Mouse (Mus musculus): Measurements from ENCODE around the gene Itga4. TPM values are rescaled to one million over a fixed set of nuclear protein-coding genes. Genes with fewer than 3 reads are reported as not detected.

The Itga4 gene
- total RNA-seq (2021) = 10 to 100 TPM; 13.1 to 13.5 TPM
- long read RNA-seq, experiment 1, partial matches to known transcripts = 0 of 5 reads
- long read RNA-seq, experiment 1, other reads (novel, unspliced or antisense) = 5 of 5 reads
- long read RNA-seq, experiment 2, partial matches to known transcripts = 1 of 1 reads
- long read RNA-seq, experiment 2, other reads (novel, unspliced or antisense) = 0 of 1 reads

DNA sequence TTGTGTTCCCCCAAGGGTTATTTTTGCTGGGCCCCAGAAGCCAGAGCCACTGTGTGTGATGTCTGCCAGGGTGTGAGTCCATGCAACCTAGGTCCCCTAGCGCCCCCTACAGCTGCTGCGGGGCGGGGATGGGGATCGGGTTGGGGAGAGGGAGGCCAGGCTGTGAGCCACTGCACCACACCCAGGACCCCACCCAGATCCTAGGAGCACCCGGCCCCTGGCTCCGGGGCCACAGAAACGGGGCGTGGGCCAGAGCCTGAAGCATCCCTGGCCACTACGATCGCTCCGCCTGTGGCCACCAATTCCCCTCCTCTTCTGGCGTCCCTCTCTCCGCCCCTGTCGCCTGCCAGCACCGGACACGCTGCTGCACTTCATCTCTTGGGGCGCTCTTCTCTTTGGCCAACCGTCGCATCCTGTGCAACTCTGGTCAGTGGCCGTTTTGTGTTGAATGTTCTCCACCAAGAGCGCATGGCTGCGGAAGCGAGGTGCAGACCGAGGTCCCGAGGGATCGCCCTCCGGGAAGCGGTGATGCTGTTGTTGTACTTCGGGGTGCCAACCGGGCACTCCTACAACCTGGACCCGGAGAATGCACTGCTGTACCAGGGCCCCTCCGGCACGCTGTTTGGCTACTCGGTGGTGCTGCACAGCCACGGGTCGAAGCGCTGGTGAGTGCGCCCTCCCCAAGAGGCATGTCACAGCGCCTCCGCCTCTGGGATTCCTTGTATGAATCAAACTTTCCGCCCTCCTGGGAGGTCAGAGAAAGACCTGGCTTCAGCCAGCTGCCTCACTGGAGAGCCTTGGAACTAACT, at the start of gene Itga4:
TSS of gene Itga4 (plus strand) at position 235 of the 809 bp plus-strand sequence.
- intact Hi-C loops (cut with DNase I) = loop anchor here (5.0 to 10.0 kb wide), 2 partner anchors 298 to 1211 kb away; no protein-coding TSS in a partner anchor

GRCm38 (mm10) chr2:79206191-79206755, 49.0 kb upstream of the Itga4 start:
- DNase-seq (ENCODE audit: low spot score in 2 of 2) = no peak
- intact Hi-C loops (cut with DNase I) = no loop called here

More for the DNA sequence above, at the start of gene Itga4:
- DNase-seq (ENCODE audit: low spot score in 2 of 2) = peak; percentile 49 to 69

DNA sequence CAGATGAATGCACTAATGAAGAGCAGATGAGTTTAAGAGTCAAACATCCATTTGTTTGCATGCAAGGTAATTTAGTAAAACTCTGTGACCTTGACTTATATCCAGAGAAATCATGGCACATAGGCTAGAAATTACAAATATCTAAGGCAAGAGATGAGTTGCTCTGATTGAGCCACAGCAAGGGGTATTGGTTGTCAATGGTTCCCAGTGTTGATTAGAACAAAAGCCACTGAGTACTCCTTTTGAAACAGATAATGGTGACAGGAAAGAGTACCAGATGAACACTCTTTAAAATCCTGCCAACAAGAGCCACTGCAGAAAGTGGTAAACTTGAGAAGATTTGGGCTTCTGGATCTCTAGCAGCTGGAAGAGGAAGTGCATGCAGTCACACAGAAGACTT, 40.2 kb upstream of the Itga4 start:
- no peak for DNase-seq (ENCODE audit: low spot score in 2 of 2)

DNA sequence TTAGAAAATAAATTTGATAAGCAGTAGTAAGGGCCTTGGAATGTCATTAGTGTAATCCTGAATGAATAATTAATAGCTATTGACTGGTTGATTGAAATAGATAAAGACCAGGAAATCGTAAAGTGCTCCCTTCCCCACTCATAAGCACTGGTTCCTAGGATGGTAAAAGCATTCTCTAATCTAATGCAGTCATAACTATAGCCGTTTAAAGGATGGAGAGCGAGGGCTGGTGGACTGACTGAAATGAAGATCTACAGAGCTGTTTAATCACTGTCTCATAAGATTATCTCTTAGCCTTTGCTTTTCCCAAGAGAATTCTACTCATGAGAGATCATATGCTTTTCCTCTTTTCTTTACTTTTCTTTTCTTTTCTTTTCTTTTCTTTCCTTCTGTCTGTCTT, 39.7 kb upstream of the Itga4 start:
- no peak for DNase-seq (ENCODE audit: low spot score in 2 of 2)
- intact Hi-C loops (cut with DNase I) = no loop called here

More for the DNA sequence above, 40.2 kb upstream of the Itga4 start:
- intact Hi-C loops (cut with DNase I) = no loop called here

DNA sequence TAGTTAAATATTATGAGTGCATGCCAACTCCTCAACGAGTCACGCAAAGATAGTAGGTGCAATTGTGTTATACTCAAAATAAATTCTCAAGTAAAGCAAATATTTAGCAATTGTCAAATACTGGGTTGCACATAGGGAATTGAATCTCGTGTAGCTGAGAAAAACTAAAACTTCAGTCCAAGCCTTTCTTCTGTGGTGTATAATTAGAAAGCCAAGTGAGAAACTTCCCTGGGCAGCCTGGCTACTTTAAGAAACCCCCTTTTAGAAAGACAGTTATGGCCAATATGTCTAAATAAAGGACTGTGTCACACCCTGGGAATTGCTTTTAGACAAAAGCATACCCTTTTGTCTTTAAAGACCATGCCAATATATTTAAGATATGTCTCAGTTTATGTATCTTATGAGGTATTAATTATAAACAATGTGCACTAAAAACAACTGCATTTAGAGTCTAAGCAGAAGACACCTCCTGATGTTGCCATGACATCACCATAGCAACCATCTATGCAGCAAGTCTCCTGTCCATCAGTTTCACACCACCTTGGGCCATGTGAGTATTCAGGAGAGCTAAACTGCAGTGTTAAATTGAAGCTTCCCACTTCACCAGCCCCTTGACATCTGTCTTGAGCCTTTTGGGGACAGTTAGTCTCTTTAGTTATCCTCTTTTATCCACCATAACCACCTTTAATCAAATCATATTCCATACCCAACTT, 30.4 kb upstream of the Itga4 start:
- peak; percentile 8 to 9 for DNase-seq (ENCODE audit: low spot score in 2 of 2)
- intact Hi-C loops (cut with DNase I) = no loop called here

DNA sequence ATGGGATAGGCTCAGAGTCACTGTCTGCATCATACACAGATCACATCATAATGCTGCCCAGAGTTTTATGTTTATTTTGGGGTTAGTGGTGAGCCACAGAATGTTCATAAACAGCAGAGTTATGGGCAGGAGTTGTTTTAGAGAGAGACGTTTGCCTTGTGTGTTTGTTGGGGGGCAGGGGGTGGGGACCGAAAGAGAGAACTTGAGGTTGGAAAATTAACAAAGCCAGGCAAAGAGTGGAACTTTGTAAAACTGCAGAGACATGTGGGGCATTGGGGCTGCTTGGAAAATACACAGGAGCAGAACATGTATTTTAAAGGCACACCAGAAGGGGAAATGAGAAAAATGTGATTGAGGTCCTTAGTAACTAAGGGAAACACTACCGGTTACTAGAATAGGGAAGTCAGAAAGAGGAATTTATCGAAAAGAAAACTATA, 27.4 kb upstream of the Itga4 start:
- intact Hi-C loops (cut with DNase I) = no loop called here
- DNase-seq (ENCODE audit: low spot score in 2 of 2) = no peak

DNA sequence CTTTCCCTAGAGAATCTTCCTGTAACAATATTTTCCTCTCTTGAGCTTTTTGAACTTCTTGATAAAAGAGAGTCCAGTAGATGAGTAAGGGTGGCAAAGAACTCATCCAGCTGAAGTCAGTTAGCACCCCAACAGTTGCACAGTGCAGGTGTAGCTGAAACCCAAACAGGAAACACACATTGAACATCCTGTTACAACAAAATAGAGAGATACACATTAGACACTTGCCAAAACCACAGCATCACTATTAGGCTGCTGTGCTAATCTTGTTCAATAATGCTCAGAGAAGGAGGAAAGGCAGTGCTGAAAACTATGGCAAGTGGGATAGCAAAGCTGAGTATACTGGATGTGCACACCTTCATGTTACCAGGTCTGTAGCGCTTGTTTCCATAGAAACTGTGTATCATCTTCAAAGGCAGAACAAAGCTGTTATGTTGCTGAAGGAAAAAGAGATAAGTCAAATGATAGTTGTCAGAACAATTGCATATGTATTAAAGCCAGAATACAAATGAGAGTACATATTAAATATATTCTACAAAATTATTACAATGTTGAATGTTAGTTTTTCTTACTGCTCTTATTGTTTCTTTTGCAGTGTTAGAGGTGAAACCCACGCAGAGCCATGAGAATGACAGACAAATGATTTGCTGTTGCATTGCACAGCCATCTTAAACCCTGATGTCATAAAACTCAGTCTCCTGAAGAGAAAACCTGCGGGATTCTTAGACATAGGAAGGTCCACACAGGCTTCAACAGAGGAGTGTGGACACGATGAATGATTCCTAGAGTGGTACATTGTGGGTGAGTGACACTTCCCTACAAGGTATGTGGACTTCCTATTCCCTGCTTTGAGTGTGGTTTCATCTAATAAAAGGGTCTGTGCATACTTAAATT, 23.9 kb upstream of the Itga4 start:
- intact Hi-C loops (cut with DNase I) = no loop called here
- no peak for DNase-seq (ENCODE audit: low spot score in 2 of 2)

DNA sequence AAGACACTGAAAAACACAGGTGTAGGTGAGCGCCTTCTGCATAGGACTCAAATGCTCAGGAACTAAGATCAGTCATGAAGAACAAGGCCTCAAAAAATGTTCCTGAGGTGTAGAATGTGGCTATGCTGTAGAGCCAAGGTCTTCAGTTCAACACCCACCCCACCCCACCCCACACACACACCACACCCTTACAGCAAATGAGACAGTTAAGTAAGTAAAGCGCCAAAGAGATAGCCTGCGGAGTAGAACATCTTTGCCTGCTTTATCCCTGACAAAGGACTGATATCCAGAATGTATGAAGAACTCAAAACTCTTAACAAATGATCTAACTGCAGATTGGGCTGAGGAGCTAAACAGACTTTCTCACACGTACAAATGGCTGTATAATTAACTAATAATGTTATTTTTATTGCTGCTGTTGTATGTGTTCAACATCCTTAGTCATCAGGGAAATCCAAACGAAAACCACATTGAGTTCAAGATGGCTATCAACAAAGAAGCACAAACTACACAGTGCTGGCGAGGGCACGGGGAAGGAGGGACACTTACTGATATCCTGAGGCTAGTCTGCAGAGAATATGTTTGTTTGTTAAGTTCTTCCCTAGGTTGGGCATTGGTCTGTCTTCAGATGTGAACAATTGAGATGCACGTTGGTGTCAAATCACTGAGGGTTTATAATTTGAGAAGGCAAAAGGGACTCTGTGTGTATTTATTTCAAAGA, 19.3 kb upstream of the Itga4 start:
- DNase-seq (ENCODE audit: low spot score in 2 of 2) = no peak
- intact Hi-C loops (cut with DNase I) = no loop called here

DNA sequence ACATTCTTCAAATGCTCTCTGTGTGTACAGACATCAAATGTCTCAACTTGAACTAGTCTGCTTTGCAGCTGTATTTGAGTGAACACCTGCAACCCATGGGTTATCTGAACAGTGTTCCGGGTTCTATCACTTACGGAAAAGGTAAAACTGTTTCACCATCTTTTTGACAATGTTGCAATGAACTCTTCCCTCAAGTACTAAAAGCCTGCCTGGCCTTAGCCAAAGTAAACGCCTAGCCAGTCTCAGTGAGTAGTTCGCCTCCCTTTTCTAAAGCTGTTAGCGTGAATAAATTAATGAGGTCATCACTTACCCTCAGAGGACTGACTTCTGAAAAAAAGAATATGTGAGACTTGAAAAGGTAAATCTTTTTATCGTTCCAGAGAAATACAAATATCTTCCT, 18.0 kb upstream of the Itga4 start:
- intact Hi-C loops (cut with DNase I) = no loop called here
- no peak for DNase-seq (ENCODE audit: low spot score in 2 of 2)

DNA sequence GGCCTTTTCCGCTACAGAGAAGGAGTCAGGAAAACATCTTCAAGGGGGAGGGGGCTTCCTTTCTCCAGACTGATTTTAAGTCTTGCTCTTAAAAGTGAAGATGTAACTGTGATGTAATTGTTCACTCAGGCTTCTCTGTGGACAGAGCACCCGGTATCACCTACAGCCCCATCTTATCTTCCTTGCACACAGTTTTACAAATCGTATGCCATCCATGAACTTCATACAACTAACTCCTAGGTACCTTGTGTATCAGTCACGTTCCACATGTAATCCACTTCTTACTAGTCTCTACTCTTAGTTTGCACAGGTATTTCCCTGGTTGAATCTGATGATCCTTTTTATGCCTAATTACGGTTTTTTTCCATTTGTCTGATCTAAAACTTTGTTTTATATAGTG, 10.9 kb upstream of the Itga4 start:
- no peak for DNase-seq (ENCODE audit: low spot score in 2 of 2)
- intact Hi-C loops (cut with DNase I) = no loop called here

DNA sequence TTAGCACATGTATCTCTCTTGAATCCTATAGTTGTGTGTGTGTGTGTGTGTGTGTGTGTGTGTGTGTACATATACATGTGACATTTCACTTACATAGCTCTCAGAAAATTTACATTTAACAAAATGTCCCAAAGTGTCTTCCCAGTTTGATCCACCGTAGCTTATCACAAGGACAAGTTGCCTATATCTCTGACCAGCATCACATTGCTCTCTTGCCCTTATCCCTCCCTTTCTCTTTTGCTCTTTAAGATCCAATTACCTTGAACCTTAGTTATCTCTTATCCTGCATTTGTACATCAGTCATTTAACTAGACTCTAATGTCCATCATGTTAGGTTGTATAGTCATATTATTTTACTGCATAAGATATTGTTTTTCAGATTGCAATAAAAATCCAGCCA, 10.5 kb upstream of the Itga4 start:
- intact Hi-C loops (cut with DNase I) = no loop called here
- no peak for DNase-seq (ENCODE audit: low spot score in 2 of 2)

DNA sequence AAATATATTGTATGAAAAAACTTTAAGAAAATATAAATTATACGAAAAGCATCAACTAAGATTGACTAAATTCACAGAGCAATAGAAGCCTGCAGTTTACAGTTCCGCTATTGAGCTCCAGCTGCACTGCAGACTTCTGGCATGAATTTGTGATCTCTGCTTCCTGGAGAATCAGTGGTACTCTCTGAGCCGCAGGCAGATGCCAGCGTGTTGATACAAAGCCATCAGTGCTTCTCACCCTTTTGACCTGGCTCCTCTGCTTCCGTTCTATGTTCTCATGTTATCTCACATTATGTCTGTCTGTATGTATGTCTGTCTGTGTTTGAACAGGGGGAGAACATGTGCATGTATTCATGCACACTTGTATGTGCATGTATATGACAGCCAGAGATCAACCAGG, 6.9 kb upstream of the Itga4 start:
- DNase-seq (ENCODE audit: low spot score in 2 of 2) = no peak
- intact Hi-C loops (cut with DNase I) = no loop called here

- intact Hi-C loops (cut with DNase I) = loop anchor here (10.0 kb wide), 1 partner anchor 1206 kb away; no protein-coding TSS in a partner anchor
These were observed 4.7 kb upstream of the Itga4 start for GRCm38 (mm10) chr2:79250510-79250909.

GRCm38 (mm10) chr2:79253754-79254197, 1.4 kb upstream of the Itga4 start:
- intact Hi-C loops (cut with DNase I) = loop anchor here (10.0 kb wide), 1 partner anchor 1209 kb away; no protein-coding TSS in a partner anchor

More at GRCm38 (mm10) chr2:79250510-79250909, 4.7 kb upstream of the Itga4 start:
- DNase-seq (ENCODE audit: low spot score in 2 of 2) = no peak

DNA sequence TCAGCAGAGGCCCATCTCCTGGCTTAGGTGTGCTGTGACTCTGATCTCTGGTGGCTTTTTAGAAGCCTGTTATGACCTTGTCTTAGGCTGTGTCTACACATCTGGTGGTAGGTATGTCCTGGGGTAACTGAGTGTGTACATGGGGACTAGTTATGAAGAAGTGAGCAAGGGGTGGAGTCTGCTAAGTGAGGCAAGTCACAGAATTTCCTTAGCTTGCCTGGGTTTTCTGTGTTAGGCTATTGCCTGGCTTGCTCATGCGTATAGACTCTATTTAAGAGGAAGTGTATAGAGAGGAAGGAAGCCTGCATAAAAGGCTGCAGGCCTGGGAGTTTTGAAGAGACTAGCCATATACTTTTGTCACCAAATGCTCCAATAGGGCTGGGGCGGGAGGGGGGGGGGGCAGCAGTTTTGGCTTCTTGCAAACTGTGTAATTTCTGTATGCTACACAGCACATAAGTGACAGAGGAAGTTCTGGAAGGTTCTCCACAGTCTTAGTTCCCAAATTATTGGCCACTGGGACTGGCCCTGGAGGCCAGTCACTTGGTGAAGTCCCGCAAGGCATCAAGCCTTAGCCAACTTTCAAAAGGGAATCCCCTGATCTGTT, 536 bp upstream of the Itga4 start:
- intact Hi-C loops (cut with DNase I) = loop anchor here (5.0 to 10.0 kb wide), 2 partner anchors 297 to 1210 kb away; no protein-coding TSS in a partner anchor
- DNase-seq (ENCODE audit: low spot score in 2 of 2) = no peak

More at GRCm38 (mm10) chr2:79253754-79254197, 1.4 kb upstream of the Itga4 start:
- DNase-seq (ENCODE audit: low spot score in 2 of 2) = no peak

GRCm38 (mm10) chr2:79256001-79256339, 744 bp downstream of the Itga4 start:
- intact Hi-C loops (cut with DNase I) = loop anchor here (5.0 to 10.0 kb wide), 2 partner anchors 299 to 1211 kb away; no protein-coding TSS in a partner anchor
- DNase-seq (ENCODE audit: low spot score in 2 of 2) = no peak

- intact Hi-C loops (cut with DNase I) = loop anchor here (5.0 to 10.0 kb wide), 2 partner anchors 299 to 1212 kb away; no protein-coding TSS in a partner anchor
- DNase-seq (ENCODE audit: low spot score in 2 of 2) = no peak
These were observed 1.1 kb downstream of the Itga4 start for GRCm38 (mm10) chr2:79256376-79256775.
